ENCODE assay signal across 8 mouse cellular contexts in genomic region chr11:113143839-113144627, GRCm38 (mm10).
DNase-seq lines count a peak whose midpoint lies in the region; ATAC-seq lines count a peak whose summit lies in the region.

No protein-coding gene starts in this region.

- peak overlapping the region; percentile 20 for H3K4me2 ChIP-seq in forebrain, embryonic 15.5 days (replicated peaks)

- no peaks in the 10 kb centered on the region for H3K9me3 ChIP-seq in forebrain, embryonic 15.5 days

- H3K9ac ChIP-seq in forebrain, embryonic 15.5 days (replicated peaks) = no peak overlapping the region

- no peaks in the 10 kb centered on the region for H3K36me3 ChIP-seq in forebrain, embryonic 15.5 days

- ATAC-seq in frontal cortex, adult (ENCODE audit: low TSS enrichment) = no peak
- ATAC-seq in forebrain, embryonic 15.5 days (replicated peaks) = peak; percentile 79
- no peak for ATAC-seq in megakaryocyte progenitor cell, adult 5-6 weeks (replicated peaks; ENCODE audit: poor library complexity)

- peaks cover 59% of the 10 kb centered on the region for H3K4me1 ChIP-seq in forebrain, embryonic 15.5 days

- peak overlapping the region; percentile 82 for H3K27ac ChIP-seq in forebrain, embryonic 15.5 days (replicated peaks)

- DNase-seq in frontal cortex, postnatal 10 days (ENCODE audit: low spot score in 2 of 2) = peak; percentile 36 to 47
- peak; percentile 88 for DNase-seq in adrenal gland, postnatal 36 days
- DNase-seq in heart, postnatal 25 days (ENCODE audit: low spot score) = peak; percentile 73
- DNase-seq in lung, postnatal 10 days = peak; percentile 69
- DNase-seq in retina, embryonic 14.5 days (ENCODE audit: low spot score) = peak; percentile 55

- 8% methylated on average over 14 of the region's 14 CpGs for WGBS in forebrain, embryonic 15.5 days

- no peak overlapping the region; the same call in 1 of the 2 replicates for H3K4me3 ChIP-seq in forebrain, embryonic 15.5 days

- no peaks in the 10 kb centered on the region for H3K27me3 ChIP-seq in forebrain, embryonic 15.5 days

- intact Hi-C loops in heart, postnatal 25 days (cut with DNase I) = no loop called here
